ENCODE assay signal across 8 mouse cellular contexts in genomic region chr12:83424086-83424719, GRCm38 (mm10).
A peak's percentile ranks its signal among the peaks of the same experiment; 100 is the strongest.
DNase-seq lines count a peak whose midpoint lies in the region; ATAC-seq and TF ChIP-seq lines count a peak whose summit lies in the region.

No protein-coding gene starts in this region.

- ATAC-seq in forebrain, postnatal 0 days = no peak
- no peak for ATAC-seq in liver, embryonic 11.5 days (replicated peaks; ENCODE audit: low FRiP score)
- ATAC-seq in neural tube, embryonic 15.5 days (ENCODE audit: low FRiP score) = no peak

- TF ChIP-seq CTCF in forebrain, postnatal 0 days (IDR thresholded peaks at IDR 0.05; ENCODE audit: low read depth) = no peak
- TF ChIP-seq CTCF in ES-Bruce4 (IDR thresholded peaks at IDR 0.05; ENCODE audit: low read depth, low read length) = peak; percentile 26

- TF ChIP-seq POLR2A in ES-Bruce4 (IDR thresholded peaks at IDR 0.05; ENCODE audit: insufficient read depth, low read length) = no peak

- no peak overlapping the region for H3K4me2 ChIP-seq in forebrain, postnatal 0 days (ENCODE audit: low read depth)
- H3K4me2 ChIP-seq in liver, embryonic 11.5 days = peak overlapping the region; percentile 36
- H3K4me2 ChIP-seq in neural tube, embryonic 15.5 days = no peak overlapping the region

- 67% methylated on average over 12 of the region's 12 CpGs for WGBS in forebrain, postnatal 0 days
- 78% methylated on average over 12 of the region's 12 CpGs for WGBS in forebrain, embryonic 10.5 days
- WGBS in liver, embryonic 11.5 days = 61% methylated on average over 12 of the region's 12 CpGs
- WGBS in neural tube, embryonic 15.5 days = 73% methylated on average over 12 of the region's 12 CpGs

- H3K27me3 ChIP-seq in forebrain, postnatal 0 days (ENCODE audit: insufficient read depth, low read length) = no peaks in the 10 kb centered on the region
- no peaks in the 10 kb centered on the region for H3K27me3 ChIP-seq in forebrain, embryonic 10.5 days (ENCODE audit: poor library complexity, severe bottlenecking)
- H3K27me3 ChIP-seq in ES-Bruce4 (ENCODE audit: control insufficient read depth, insufficient read depth, low read length, poor library complexity, severe bottlenecking) = no peaks in the 10 kb centered on the region
- no peaks in the 10 kb centered on the region for H3K27me3 ChIP-seq in liver, embryonic 11.5 days (replicated peaks; ENCODE audit: control insufficient read depth, insufficient read depth, low read length)
- no peaks in the 10 kb centered on the region for H3K27me3 ChIP-seq in neural tube, embryonic 15.5 days (replicated peaks)

- no peak overlapping the region for H3K4me3 ChIP-seq in forebrain, postnatal 0 days (ENCODE audit: low read depth, low read length)
- no peak overlapping the region for H3K4me3 ChIP-seq in forebrain, embryonic 10.5 days
- no peak overlapping the region for H3K4me3 ChIP-seq in ES-Bruce4 (ENCODE audit: low read depth, low read length)
- no peak overlapping the region for H3K4me3 ChIP-seq in liver, embryonic 11.5 days (ENCODE audit: low read depth, low read length)
- no peak overlapping the region for H3K4me3 ChIP-seq in neural tube, embryonic 15.5 days (replicated peaks)

- H3K27ac ChIP-seq in forebrain, postnatal 0 days (ENCODE audit: low read depth, low read length) = no peak overlapping the region
- no peak overlapping the region for H3K27ac ChIP-seq in forebrain, embryonic 10.5 days
- no peak overlapping the region for H3K27ac ChIP-seq in ES-Bruce4 (ENCODE audit: insufficient read depth, low read length)
- H3K27ac ChIP-seq in liver, embryonic 11.5 days (ENCODE audit: low read depth, low read length) = peak overlapping the region; percentile 65
- H3K27ac ChIP-seq in neural tube, embryonic 15.5 days (replicated peaks) = no peak overlapping the region

- H3K36me3 ChIP-seq in forebrain, postnatal 0 days (ENCODE audit: insufficient read depth) = no peaks in the 10 kb centered on the region
- no peaks in the 10 kb centered on the region for H3K36me3 ChIP-seq in forebrain, embryonic 10.5 days (replicated peaks)
- H3K36me3 ChIP-seq in ES-Bruce4 (ENCODE audit: control insufficient read depth, insufficient read depth, low read length, poor library complexity, severe bottlenecking) = no peaks in the 10 kb centered on the region
- H3K36me3 ChIP-seq in liver, embryonic 11.5 days (ENCODE audit: control insufficient read depth, insufficient read depth, low read length) = no peaks in the 10 kb centered on the region
- no peaks in the 10 kb centered on the region for H3K36me3 ChIP-seq in neural tube, embryonic 15.5 days

- H3K4me1 ChIP-seq in forebrain, postnatal 0 days (ENCODE audit: insufficient read depth) = peaks cover 3% of the 10 kb centered on the region; the same call in 1 of the 2 replicates
- H3K4me1 ChIP-seq in forebrain, embryonic 10.5 days = peaks cover 31% of the 10 kb centered on the region
- no peaks in the 10 kb centered on the region for H3K4me1 ChIP-seq in ES-Bruce4 (ENCODE audit: control insufficient read depth, insufficient read depth, low read length)
- H3K4me1 ChIP-seq in liver, embryonic 11.5 days (replicated peaks; ENCODE audit: control insufficient read depth, insufficient read depth, low read length) = peaks cover 47% of the 10 kb centered on the region
- peaks cover 15% of the 10 kb centered on the region for H3K4me1 ChIP-seq in neural tube, embryonic 15.5 days

- H3K9me3 ChIP-seq in forebrain, postnatal 0 days (ENCODE audit: low read length) = no peaks in the 10 kb centered on the region
- peaks cover 4% of the 10 kb centered on the region for H3K9me3 ChIP-seq in forebrain, embryonic 10.5 days
- no peaks in the 10 kb centered on the region for H3K9me3 ChIP-seq in ES-Bruce4 (replicated peaks; ENCODE audit: control insufficient read depth, insufficient read depth, low read length, poor library complexity, severe bottlenecking)
- peaks cover 4% of the 10 kb centered on the region; the same call in 1 of the 2 replicates for H3K9me3 ChIP-seq in liver, embryonic 11.5 days (ENCODE audit: control insufficient read depth, low read length)
- H3K9me3 ChIP-seq in neural tube, embryonic 15.5 days (replicated peaks) = no peaks in the 10 kb centered on the region

- H3K9ac ChIP-seq in forebrain, postnatal 0 days = no peak overlapping the region
- H3K9ac ChIP-seq in ES-Bruce4 (ENCODE audit: low read depth, poor library complexity, severe bottlenecking) = no peak overlapping the region
- H3K9ac ChIP-seq in liver, embryonic 11.5 days (ENCODE audit: low read depth, low read length) = peak overlapping the region; percentile 22; the same call in 1 of the 2 replicates
- H3K9ac ChIP-seq in neural tube, embryonic 15.5 days (replicated peaks) = no peak overlapping the region

- DNase-seq in forebrain, postnatal 0 days = peak; percentile 25
- no peak for DNase-seq in forebrain, embryonic 10.5 days (ENCODE audit: extremely low spot score, low spot score)
- peak; percentile 56 to 63 for DNase-seq in cerebellum, adult 18-20 months
- no peak for DNase-seq in liver, embryonic 11.5 days (ENCODE audit: low spot score)
- no peak for DNase-seq in embryo, embryonic 10 days (ENCODE audit: low spot score)
- no peak for DNase-seq in kidney, adult 8-10 months

- TF ChIP-seq EP300 in ES-Bruce4 (IDR thresholded peaks at IDR 0.05; ENCODE audit: insufficient read depth, low read depth, low read length) = no peak

Comparison
In these comparisons a context has a peak if more than half of its experiments do, and no peak if none do; other contexts are left out.
1. DNase-seq: peak in forebrain, postnatal 0 days (single experiment) and cerebellum, adult 18-20 months (2 of 2); none in forebrain, embryonic 10.5 days (single experiment), liver, embryonic 11.5 days (single experiment), embryo, embryonic 10 days (single experiment) and kidney, adult 8-10 months (0 of 2).